Mouse (Mus musculus): ENCODE results near the gene Echs1. TPM values are rescaled to one million over a fixed set of nuclear protein-coding genes. Genes with fewer than 3 reads are reported as not detected.

Gene Echs1
- polyA plus RNA-seq, 1 experiment, result not detected

DNA sequence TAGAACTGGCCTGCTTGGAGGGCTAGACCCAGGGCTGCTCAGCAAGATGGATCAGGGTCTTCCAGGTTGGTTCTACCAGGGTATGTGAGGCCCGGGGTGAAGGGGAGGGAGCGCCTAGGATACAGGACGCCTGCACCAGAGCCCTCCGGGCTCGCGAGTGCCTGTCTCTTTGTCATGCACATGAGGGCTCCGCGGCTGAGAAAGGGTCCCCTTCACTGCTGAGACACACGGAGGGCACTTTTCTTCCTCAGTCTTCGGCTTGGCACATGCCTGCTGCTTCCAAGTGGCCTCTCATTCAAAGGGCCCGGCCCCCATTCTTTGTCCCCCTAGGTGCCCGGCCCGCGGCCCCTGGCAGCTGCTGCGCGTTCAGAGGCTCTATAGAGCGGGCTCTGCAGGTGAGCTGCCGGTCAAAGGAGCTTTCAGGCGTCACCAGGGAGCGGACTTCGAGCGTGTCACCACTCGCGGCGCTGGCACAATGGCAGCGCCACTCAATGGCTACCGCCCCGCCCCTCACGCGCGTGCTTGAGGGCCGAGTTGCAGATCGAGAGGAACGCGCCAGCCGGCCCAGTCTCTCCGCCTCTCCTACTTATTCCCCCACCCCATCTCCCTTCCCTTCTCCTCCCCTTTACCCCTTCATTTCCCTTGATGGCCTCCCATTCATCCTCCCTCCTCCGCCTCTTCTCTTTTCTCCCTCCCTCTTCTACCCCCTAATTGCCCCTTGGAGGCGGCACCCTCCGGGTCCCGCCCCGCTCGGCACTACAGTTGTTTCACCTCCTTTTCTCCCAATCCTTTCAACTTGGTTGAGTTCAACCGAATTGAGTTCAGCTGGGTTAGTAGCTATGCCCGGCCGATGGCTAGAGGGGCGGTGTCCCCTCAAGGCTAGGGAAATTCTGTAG, 55.1 kb downstream of the Echs1 start:
- 4% methylated on average over 47 of the region's 47 CpGs for WGBS
- Histone ChIP-seq H3K27ac (ENCODE audit: insufficient read depth, low read depth, low read length) (no peak overlapping the region), H3K4me1 (ENCODE audit: control insufficient read depth, insufficient read depth, low read length) (peaks cover 26% of the 10 kb centered on the region), H3K4me3 (ENCODE audit: insufficient read depth, low read depth, low read length) (peak overlapping the region; percentile 29)
- TF ChIP-seq POLR2A (IDR thresholded peaks at IDR 0.05; ENCODE audit: insufficient read depth, low read depth, low read length), result no peak
- no peak for TF ChIP-seq CTCF (IDR thresholded peaks at IDR 0.05; ENCODE audit: insufficient read depth, low read depth, low read length)

DNA sequence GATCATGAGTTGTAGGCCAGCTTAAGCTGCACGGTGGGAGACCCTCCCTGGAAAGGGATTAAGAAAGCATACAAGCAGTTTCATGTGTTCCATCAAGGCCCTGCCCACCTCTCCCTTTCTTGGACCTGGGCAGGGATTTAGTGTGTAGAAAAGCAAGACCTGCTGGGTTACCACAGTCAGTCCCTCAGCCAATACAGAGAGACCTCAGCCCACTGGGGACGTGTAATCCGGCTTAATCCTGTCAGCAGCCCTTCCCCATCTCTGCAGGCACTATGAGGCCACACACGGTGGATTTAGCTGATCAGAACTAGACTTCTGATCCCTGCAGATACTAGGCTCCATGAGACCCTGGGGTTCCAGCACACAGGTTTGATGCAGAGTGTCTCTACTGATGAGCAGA, 56.7 kb downstream of the Echs1 start:
- Histone ChIP-seq H3K4me3 (ENCODE audit: insufficient read depth, low read depth, low read length) (no peak overlapping the region), H3K4me1 (ENCODE audit: control insufficient read depth, insufficient read depth, low read length) (peaks cover 26% of the 10 kb centered on the region)
- 75% methylated on average over 4 of the region's 4 CpGs for WGBS

DNA sequence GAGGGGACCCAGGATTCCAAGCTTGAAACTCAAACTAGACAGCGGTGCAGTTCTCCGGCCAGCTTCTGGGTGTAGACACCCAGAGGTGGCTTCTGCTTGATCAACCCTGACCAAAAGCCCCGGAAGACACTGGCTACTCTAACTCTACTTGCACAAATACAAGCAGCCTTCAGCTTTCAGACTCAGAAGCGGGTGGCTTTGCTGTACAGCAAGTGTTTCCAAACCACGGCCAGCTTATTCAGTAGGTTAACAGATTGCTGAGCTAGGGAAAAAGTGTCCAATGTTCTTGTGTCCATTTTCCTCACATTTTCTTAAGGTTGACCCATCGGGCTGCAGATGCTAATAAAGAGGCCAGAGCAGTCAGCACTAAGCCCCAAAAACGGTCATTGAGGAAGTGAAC, 57.7 kb downstream of the Echs1 start:
- peaks cover 26% of the 10 kb centered on the region for H3K4me1 ChIP-seq (ENCODE audit: control insufficient read depth, insufficient read depth, low read length)
- no peak overlapping the region for H3K27ac ChIP-seq (ENCODE audit: insufficient read depth, low read depth, low read length)
- peak overlapping the region; percentile 53 for H3K4me3 ChIP-seq (ENCODE audit: insufficient read depth, low read depth, low read length)
- WGBS, result 40% methylated on average over 7 of the region's 7 CpGs
- no peak for TF ChIP-seq CTCF (IDR thresholded peaks at IDR 0.05; ENCODE audit: insufficient read depth, low read depth, low read length)
- TF ChIP-seq POLR2A (IDR thresholded peaks at IDR 0.05; ENCODE audit: insufficient read depth, low read depth, low read length), result no peak

More for the DNA sequence above, 56.7 kb downstream of the Echs1 start:
- H3K27ac ChIP-seq (ENCODE audit: insufficient read depth, low read depth, low read length), result no peak overlapping the region
- TF ChIP-seq POLR2A (IDR thresholded peaks at IDR 0.05; ENCODE audit: insufficient read depth, low read depth, low read length) (no peak), CTCF (IDR thresholded peaks at IDR 0.05; ENCODE audit: insufficient read depth, low read depth, low read length) (no peak)

DNA sequence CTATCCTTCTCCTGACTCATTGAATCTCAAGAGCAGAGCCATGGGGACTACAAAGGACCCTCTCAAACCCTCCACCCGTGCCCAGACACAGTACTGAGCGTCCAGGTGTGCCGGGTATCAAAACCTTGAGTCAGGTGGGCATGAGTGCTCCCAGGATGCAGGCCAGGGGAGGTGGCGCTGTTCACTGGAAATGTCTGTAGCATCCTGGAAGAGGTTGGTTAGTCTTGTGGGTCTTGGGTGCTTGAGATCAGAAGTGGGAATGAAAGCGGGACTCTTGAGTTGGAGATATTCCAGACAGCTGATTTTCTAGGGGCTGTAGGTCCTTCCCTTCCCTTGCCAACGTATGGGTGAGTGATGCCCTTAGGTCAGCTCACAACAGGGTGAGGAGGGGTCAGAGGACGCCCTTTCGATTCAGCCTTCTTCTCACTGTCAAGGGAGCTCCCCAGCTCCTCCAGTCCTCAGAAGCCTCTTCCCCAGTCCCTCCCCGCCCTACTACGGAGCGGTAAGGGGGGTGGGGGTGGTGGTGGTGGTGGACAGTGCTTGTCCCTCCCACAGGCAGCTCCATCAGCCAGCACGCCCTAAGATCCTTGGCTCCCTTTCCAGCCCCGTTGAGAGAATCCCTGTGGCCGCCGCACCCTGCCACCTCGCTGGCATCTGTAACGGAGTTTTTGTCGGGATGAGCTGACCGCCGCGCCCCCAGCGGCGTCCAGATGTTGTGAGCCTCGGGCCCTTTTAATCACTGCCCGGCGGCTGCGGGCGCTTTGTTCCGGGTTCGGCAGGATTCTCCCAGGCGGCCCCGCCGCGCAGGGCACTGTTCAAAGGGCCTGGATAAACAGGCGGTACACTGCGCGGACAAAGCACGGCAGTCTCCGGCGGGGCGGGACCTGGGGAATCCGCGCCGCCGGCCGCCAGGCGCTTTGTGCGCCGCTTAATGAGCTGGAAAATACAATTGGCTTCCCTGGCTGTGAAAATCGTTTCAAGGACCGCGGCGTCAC, 58.6 kb downstream of the Echs1 start:
- TF ChIP-seq POLR2A (IDR thresholded peaks at IDR 0.05; ENCODE audit: insufficient read depth, low read depth, low read length) (no peak), CTCF (IDR thresholded peaks at IDR 0.05; ENCODE audit: insufficient read depth, low read depth, low read length) (no peak)
- peak overlapping the region; percentile 53 for H3K4me3 ChIP-seq (ENCODE audit: insufficient read depth, low read depth, low read length)
- 5% methylated on average over 53 of the region's 53 CpGs for WGBS
- peaks cover 26% of the 10 kb centered on the region for H3K4me1 ChIP-seq (ENCODE audit: control insufficient read depth, insufficient read depth, low read length)
- no peak overlapping the region for H3K27ac ChIP-seq (ENCODE audit: insufficient read depth, low read depth, low read length)

Other genes starting within 250 kb of the Echs1 start
- gene Kndc1, start 221.8 kb downstream of the Echs1 start, polyA plus RNA-seq (2012; ENCODE audit: insufficient read depth, insufficient read length, low replicate concordance, missing spikeins), result not detected in 2 replicates
- gene Utf1, start 172.7 kb downstream of the Echs1 start, polyA plus RNA-seq (2012; ENCODE audit: insufficient read depth, insufficient read length, low replicate concordance, missing spikeins), result not detected in 2 replicates
- not detected in 2 replicates for gene 6430531B16Rik, start 137.7 kb downstream of the Echs1 start, polyA plus RNA-seq (2012; ENCODE audit: insufficient read depth, insufficient read length, low replicate concordance, missing spikeins)
- not detected in 2 replicates for gene Adam8, start 123.9 kb downstream of the Echs1 start, polyA plus RNA-seq (2012; ENCODE audit: insufficient read depth, insufficient read length, low replicate concordance, missing spikeins)
- not detected in 2 replicates for gene Zfp511, start 80.1 kb downstream of the Echs1 start, polyA plus RNA-seq (2012; ENCODE audit: insufficient read depth, insufficient read length, low replicate concordance, missing spikeins)
- gene Tubgcp2, start 79.8 kb downstream of the Echs1 start, polyA plus RNA-seq (2012; ENCODE audit: insufficient read depth, insufficient read length, low replicate concordance, missing spikeins), result not detected in 2 replicates
- not detected in 2 replicates for gene Msx3, start 67.4 kb downstream of the Echs1 start, polyA plus RNA-seq (2012; ENCODE audit: insufficient read depth, insufficient read length, low replicate concordance, missing spikeins)
- not detected in 2 replicates for gene Caly, start 33.9 kb downstream of the Echs1 start, polyA plus RNA-seq (2012; ENCODE audit: insufficient read depth, insufficient read length, low replicate concordance, missing spikeins)
- gene Prap1, start 23.1 kb downstream of the Echs1 start, polyA plus RNA-seq (2012; ENCODE audit: insufficient read depth, insufficient read length, low replicate concordance, missing spikeins), result not detected in 2 replicates
- not detected in 2 replicates for gene Fuom, start 14.0 kb downstream of the Echs1 start, polyA plus RNA-seq (2012; ENCODE audit: insufficient read depth, insufficient read length, low replicate concordance, missing spikeins)
- gene Paox, start 677 bp downstream of the Echs1 start, polyA plus RNA-seq (2012; ENCODE audit: insufficient read depth, insufficient read length, low replicate concordance, missing spikeins), result not detected in 2 replicates
- gene Mtg1, start 21.1 kb upstream of the Echs1 start, polyA plus RNA-seq (2012; ENCODE audit: insufficient read depth, insufficient read length, low replicate concordance, missing spikeins), result not detected in 2 replicates
- not detected in 2 replicates for gene Sprn, start 38.4 kb upstream of the Echs1 start, polyA plus RNA-seq (2012; ENCODE audit: insufficient read depth, insufficient read length, low replicate concordance, missing spikeins)
- not detected in 2 replicates for gene Olfr522, start 48.3 kb upstream of the Echs1 start, polyA plus RNA-seq (2012; ENCODE audit: insufficient read depth, insufficient read length, low replicate concordance, missing spikeins)
- not detected in 2 replicates for gene Olfr523, start 56.7 kb upstream of the Echs1 start, polyA plus RNA-seq (2012; ENCODE audit: insufficient read depth, insufficient read length, low replicate concordance, missing spikeins)
- not detected in 2 replicates for gene Olfr524, start 89.5 kb upstream of the Echs1 start, polyA plus RNA-seq (2012; ENCODE audit: insufficient read depth, insufficient read length, low replicate concordance, missing spikeins)
- not detected in 2 replicates for gene Cd163l1, start 101.8 kb upstream of the Echs1 start, polyA plus RNA-seq (2012; ENCODE audit: insufficient read depth, insufficient read length, low replicate concordance, missing spikeins)
- not detected in 2 replicates for gene 5830411N06Rik, start 130.8 kb upstream of the Echs1 start, polyA plus RNA-seq (2012; ENCODE audit: insufficient read depth, insufficient read length, low replicate concordance, missing spikeins)
- not detected in 2 replicates for gene Olfr525, start 204.4 kb upstream of the Echs1 start, polyA plus RNA-seq (2012; ENCODE audit: insufficient read depth, insufficient read length, low replicate concordance, missing spikeins)
- not detected in 2 replicates for gene Olfr527, start 217.5 kb upstream of the Echs1 start, polyA plus RNA-seq (2012; ENCODE audit: insufficient read depth, insufficient read length, low replicate concordance, missing spikeins)
- gene Olfr60, start 245.2 kb upstream of the Echs1 start, polyA plus RNA-seq (2012; ENCODE audit: insufficient read depth, insufficient read length, low replicate concordance, missing spikeins), result not detected in 2 replicates

All from olfactory bulb, adult 2 months (tissue).